Mouse (Mus musculus): ENCODE measurements around the gene Prkd2.
A peak's percentile ranks its signal among the peaks of the same experiment; 100 is the strongest.

Prkd2 gene

DNA sequence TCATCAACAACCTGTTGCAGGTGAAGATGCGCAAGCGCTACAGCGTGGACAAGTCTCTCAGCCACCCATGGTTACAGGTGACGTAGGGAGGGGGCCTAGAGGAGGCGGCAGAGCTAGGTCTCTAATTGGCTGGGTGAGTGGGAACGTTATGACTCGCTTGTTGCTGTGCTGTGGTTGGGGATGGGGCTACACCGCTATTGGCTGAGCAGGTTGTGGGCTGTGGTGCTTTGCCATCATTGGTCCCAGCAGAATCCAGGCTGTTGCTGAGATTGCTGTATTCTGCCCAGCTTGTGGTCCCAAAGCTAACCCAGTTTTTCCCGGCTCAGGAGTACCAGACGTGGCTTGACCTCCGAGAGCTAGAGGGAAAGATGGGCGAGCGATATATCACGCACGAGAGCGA lies 26.8 kb downstream of the Prkd2 start:
- no peak for DNase-seq (ENCODE audit: low read depth)

DNA sequence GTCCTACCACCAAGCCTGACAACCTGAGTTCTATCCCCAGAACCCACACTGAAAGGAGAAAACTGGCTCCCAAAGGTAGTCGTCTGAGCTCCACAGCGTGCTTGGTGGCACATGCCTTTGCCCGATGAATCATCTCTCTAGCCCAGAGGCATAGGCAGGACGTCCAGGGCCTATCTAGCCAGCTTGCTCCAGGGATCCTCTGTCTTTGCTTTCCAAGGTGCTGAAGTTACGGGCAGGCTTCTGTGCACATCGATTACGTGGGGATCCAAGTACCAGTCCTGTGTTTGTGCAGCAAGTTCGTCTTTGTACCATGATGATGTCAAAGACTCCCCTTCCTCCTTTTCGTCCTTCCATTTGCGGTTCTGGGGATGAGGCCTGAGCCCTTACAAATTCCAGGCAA lies 28.9 kb downstream of the Prkd2 start:
- DNase-seq (ENCODE audit: low read depth), result no peak

DNA sequence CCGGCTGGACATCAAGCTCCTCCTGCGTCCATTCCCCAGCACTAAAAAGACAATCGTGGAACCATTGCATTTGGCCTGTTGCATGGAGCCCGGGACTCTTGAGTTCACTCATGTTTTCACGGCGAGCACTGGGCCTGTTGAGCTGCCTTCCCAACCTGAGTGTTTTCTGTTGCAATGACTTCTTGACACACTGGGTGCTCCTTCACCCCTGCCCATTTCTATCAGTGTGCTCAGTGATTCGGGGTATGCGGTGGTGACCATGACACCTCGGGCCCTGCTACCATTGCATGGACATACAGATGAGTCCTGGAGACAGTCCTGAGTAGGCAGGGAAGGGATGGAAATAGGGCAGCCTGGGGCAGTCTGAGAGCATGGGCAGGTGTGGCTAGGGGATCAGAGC lies 29.8 kb downstream of the Prkd2 start:
- no peak for DNase-seq (ENCODE audit: low read depth)

DNA sequence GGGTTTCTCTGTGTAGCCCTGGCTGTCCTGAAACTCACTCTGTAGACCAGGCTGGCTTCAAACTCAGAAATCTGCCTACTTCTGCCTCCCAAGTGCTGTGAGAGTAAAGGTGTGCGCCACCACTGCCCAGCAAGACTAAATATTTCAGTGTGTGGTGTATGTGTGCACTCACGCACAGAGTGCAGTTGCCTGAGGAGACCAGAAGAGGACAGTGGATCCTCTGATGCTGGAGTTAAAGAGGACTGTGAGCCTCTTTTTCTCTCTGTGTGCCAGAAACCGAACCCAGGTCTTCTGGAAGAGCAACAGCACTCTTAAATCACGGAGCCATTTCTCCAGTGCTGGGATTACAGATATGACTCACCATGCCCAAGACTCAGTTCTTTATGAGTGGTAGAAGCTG lies 30.7 kb downstream of the Prkd2 start:
- DNase-seq (ENCODE audit: low read depth), result no peak

DNA sequence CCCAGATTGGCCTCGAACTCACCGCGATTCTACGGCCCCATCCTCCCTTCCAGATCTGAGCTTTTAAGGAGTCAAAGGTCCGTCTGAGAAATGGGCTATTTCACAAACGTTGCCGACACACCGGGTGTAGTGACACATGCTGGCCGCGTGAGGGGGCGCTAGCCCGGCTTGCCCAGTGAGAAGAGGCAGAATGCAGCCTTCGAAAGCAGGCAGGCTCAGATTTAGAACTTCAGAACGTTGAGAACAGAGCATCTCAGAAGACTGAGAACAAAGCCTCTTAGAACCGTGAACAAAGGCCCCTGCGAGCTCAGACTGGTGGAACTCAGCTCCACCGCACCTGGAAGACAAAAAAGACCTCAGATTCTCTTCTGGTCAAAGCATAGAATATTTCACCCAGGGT lies 31.5 kb downstream of the Prkd2 start:
- peak; percentile 63 for DNase-seq (ENCODE audit: low read depth)

DNA sequence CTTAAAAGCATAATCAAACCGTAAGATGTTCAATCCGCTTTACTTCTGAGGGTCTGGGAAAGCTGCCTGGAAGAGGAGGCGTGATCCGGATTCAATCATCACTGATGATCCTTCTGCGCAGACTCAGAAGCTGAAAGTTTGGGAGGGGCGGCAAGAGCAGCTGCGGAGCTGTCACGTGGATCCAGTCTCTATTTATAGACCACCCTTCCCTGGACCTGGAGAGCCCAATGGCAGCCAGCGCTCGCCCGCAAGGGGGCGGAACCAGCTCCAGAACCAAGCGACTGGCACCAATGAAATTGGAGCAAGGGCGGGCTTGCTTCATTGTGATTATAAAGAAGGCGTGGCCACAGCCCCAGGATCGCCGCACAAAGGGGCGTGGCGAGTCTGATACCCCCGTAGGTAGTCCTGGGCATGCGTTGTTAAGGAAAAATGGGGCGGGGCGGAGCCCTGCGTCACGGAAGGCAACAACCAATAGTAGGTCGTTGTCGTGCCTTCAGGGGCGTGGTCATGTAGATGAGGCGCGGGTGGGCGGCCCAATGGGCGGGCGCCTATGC lies 32.1 kb downstream of the Prkd2 start:
- peak; percentile 99 for DNase-seq (ENCODE audit: low read depth)

DNA sequence AGATGAGACGGTGACA lies 32.4 kb downstream of the Prkd2 start, which contains the start of gene Dact3:
Dact3 (plus strand) TSS at position 8 of the 16 bp plus-strand sequence.
- DNase-seq (ENCODE audit: low read depth), result no peak

DNA sequence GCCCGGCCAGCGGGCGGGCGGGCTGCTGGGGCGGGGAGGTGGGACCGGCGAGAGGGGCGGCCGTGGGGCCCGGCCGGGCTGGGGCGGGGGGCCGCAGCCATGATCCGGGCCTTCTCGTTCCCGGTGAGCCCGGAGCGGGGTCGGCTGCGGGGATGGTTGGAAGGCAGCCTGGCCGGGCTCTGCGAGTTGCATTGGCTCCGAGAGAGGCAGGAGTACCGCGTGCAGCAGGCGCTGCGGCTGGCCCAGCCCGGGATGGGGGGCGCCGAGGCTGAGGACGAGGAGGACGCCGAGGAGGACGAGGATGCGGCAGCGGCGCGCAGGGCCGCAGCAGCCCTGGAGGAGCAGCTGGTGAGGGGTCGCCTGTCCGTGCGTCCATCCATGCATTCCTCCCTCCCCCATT lies 32.6 kb downstream of the Prkd2 start:
- no peak for DNase-seq (ENCODE audit: low read depth)

DNA sequence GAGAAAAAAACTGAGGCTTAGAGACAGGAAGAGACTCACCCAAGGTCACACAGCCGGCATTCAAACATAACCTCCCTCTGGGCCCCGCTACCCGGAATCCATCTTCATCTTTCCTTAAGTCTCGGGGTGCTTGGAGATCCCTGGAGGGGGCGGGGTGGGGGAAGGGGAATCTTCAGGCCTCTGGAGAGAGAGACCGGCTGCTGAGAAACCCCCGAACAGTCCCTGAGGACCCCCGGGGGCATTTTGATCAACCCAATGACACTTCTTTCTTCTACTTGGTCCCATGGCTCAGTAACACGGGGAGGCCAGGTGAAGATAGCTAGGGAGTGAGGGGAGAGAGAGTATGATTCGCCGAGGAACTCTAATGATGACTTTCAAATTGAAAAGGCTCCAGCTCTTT lies 33.3 kb downstream of the Prkd2 start:
- no peak for DNase-seq (ENCODE audit: low read depth)

DNA sequence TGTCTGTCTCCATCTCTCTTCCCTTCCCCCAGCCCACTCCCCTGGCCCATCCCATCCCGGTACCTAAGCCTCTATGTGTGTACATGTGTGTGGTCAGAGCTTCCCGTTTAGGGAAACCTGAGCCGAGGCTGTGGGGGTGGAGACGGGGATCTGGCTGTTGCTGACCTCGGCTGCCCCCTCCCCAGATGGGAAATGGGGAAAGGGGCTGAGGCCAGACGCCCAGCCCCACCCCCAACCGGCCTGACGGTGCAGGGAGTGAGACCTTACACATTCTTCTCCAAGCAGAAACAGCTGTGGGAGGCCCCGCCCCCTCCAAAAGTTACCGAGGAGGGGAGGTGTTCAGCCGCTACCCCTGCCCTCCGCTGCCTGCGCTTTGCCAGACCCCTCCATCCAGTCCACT lies 33.9 kb downstream of the Prkd2 start:
- no peak for DNase-seq (ENCODE audit: low read depth)

DNA sequence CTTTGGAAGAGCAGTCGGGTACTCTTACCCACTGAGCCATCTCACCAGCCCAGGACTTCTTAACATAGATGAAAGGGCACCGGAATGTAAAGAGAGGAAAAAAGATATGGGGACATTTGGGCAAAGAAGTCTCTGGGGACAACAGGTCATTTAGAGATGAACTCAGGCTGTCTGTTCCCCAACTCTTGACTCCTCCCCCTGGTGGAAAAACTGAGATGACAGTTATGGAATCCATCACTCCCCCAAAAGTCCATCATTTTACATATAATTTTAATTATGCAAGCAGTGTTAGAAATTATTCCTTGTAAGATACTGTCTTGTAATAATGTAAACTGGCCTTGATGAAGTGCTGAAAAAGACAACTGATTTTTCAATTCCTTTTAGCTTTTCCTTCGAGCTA lies 35.0 kb downstream of the Prkd2 start:
- DNase-seq (ENCODE audit: low read depth), result no peak

DNA sequence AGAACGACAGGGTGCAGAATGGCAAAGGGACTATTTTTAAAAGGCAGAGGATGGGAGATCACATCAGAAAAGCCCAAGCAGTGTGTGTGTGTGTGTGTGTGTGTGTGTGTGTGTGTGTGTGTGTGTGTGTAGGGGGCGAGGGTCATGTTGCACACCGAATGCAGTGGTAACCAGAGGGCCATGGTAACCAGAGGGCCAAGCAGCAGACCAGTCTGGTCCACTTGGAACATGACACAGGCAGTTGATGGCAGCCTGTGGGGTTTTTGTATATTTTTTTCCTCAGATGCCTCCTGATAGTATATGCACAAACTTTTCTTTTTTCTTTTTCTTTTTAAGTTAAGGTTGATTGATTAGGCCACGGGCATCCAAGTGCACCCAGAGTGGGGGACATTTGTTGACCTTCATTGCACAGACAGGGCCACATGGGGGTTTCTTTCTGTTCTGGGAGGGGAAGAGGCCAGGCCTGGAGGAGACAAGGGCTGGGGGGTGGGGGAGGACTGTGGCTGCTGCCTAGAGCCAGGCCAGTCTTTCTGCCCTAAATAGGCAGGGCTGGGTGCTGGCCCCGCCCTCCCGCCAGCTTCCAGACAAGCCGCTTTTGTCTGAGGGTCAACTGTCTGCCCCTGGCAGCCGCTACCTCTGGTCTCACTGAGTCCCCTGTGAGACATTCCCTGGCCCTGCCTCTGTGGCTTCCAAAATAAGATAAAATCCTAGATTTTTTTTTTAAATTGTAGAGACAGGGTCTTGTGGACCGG lies 37.3 kb downstream of the Prkd2 start:
- DNase-seq (ENCODE audit: low read depth), result no peak

DNA sequence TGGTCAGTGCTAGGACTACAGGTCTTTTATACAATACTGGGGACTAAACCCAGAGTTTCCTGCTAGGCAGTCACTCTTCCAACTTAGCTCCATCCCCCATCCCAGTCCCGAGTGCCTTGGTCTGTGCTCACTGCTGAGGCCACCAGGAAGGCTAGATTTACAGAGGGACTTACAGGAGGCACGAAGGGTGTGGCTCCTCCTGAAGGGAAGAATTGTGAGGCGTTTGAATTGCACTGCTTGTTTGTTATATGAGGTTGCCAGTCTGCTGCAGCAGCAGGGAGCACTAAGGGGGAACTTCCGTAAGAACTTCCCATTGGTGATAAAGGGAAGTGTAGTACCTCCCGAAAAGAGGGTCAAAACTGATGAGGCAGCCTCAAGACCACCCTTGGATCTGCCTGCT lies 37.9 kb downstream of the Prkd2 start:
- no peak for DNase-seq (ENCODE audit: low read depth)

DNA sequence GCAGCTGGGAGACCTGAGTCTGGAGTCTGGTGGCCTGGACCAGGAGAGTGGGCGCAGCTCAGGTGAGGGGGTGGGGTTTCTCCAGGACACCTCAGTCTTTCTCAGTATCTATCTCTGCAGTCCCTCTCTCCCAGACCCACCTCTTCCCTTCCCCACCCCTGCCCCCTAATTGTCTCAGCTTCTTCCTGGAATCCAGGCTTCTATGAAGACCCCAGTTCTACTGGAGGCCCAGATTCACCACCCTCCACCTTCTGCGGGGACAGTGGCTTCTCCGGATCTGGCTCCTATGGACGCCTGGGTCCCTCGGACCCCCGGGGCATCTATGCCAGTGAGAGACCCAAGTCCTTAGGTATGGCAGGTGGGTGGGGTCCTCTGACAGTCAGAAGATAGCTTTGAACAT lies 40.5 kb downstream of the Prkd2 start:
- no peak for DNase-seq (ENCODE audit: low read depth)

DNA sequence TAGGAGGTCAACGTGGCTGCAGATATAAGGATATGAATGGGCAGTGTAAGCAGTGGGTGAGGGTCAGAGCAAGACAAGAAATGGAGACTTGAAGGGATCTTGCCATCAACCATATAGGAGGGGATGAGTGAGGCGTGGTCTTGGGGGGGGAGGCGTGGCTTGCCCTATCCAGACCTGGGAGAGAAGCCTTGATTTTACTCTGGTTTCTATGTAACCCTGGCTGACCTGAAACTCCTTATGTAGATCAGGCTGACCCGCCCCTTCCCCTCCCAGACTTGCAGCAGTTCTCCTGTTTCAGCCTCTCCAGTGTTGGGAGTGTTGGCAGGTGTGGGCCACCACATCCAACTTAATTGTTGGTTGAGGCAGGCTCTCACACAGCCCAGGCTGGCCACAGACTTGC lies 41.6 kb downstream of the Prkd2 start:
- DNase-seq (ENCODE audit: low read depth), result no peak

DNA sequence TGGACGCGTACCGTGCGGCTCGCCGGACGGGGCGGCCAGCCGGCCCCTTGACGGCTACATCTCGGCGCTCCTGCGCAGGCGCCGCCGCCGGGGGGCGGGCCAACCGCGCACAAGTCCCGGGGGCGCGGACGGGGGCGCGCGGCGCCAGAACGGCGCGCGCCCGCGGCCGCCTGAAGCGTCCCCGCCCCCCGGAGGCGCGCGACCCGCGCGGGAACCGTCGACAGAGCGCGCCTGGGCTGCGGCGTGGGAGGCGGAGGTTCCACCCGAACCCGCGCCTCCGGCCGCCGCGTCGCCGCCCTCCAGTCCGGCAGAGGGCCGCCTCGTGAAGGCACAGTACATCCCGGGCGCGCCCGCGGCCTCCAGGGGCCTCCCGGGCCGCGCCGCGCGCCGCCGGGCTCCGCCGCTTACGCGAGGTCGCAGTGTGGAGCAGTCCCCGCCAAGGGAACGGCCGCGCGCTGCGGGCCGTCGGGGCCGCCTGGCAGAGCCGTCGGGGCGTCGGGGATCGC lies 42.6 kb downstream of the Prkd2 start:
- no peak for DNase-seq (ENCODE audit: low read depth)

DNA sequence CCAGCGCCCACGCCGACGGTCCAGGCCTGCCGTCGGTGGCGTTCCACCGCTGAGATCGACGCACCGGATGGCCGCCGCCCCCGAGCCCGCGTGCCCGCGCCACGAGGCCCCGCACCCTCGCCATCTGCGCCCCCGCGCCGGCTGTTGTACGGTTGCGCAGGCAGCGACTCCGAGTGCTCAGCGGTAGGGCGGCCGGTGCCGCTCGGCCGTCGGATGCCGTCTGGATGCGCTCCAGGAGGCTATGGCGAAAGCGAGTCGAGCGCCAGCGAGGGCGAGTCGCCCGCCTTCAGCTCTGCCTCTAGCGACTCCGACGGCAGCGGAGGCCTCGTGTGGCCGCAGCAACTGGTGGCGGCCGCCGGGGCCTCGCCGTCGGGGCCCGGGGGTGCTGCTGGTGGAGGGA lies 43.2 kb downstream of the Prkd2 start:
- no peak for DNase-seq (ENCODE audit: low read depth)

DNA sequence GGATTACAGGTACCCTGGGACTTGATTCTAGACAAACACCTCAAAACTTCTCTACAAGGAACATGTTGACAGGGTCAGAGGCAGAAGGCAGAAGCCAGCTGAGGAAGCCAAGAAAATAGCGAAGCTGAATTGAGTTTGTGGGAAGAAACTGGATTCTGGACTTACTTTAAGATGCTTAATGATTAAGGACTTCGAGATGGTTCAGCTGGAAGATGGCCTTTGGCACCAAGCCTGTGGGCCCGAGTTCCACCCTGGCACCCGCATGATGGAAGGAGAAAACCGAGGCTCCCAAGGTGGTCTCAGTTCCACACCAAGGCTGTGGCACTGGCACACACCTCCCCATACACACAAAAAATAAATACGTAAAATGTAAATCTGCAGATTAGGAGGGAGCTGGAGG lies 47.8 kb downstream of the Prkd2 start:
- DNase-seq (ENCODE audit: low read depth), result no peak

DNA sequence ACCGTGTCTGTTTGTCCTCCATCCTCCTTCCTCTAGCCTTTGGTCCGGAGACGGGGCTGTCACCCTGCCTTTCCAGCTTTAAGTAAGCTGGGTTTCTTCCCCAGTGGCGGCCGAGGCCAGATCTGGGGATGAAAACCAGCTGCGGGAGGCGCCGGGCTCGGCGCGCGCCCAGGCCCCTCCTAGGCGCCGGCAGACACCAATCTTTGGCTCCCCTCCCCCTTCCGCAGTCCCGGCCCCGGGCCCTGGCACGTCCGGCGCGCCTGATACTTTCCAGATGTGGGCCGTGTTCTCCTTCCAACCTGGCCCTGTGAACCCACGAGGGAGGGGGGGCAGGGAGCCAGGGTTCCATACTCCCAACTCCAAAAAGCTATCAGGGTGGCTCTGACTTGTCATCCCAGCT lies 48.2 kb downstream of the Prkd2 start:
- no peak for DNase-seq (ENCODE audit: low read depth)

DNA sequence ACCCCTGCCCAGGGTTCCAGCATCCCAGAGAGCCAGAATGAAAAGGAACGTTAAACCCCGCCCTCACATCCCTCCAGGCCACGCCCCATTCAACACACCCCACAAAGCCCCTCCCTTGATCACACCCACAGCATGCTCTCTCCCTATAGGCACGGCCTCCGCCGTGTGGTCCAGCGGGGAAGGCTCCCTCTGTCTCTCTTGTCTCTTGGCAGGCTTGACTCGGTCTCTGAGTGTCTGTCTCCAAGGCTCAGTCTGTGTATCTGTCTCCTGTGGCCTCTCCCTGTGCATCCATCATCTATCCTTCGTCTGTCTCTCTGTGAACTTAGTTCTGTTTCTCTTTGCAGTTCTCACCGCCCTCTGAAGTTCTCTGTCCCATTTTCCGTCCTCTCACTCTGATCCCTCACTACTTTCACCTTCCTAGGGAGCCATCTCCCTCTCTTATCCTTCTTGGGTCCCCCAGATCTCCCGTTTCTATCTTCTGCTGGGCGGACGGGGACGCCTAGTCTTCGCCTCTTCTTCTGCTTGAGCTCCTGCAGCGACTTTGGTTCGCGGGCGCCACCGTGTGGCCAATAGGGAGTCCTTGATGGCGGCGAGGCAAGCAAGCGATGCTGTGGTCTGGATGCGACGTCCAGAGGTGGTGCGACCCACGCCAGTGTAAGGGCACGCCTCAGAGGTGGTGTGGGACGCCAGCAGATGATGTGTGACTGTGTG lies 49.1 kb downstream of the Prkd2 start, which contains the start of gene Gng8:
Gng8 (plus strand) TSS at position 146 of the 711 bp plus-strand sequence.
- DNase-seq (ENCODE audit: low read depth), result peak; percentile 80

DNA sequence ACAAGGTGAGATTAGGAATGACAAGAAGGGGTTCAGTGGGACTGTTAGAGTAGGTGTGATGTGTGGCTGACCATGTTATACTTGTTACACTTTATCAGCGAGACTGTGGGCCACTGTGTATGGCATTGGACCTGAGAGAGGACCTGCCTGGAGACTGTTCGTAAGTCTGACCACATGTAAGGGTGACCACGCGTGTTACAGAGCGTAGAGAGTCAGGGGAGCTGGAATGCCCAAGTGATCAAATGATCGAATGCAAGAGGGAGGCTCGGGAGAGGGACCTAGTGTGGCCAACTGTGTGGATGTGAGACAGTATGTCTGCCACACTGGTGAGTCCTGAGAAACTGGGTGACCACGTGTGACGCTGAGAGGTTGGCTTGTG lies 49.6 kb downstream of the Prkd2 start:
- no peak for DNase-seq (ENCODE audit: low read depth)

DNA sequence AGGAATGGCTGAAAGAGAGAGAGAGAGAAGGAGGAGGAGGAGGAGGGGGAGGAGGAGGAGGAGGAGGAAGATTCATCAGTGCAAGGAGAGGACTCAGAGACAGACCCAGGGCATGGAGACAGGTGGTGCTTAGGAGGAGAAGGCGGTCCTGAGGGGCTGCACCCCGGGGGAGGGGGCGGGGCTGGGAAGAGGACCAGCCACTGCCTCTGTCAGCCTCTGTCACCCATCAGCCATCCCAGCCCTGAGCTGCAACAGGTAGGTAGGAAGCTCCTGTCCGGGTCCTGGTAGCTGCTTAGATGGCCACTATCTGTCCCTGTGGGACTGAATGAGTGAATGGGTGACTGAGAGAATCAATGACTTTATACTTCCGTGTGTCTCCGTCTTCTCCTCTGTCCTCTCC lies 50.9 kb downstream of the Prkd2 start:
- DNase-seq (ENCODE audit: low read depth), result no peak

DNA sequence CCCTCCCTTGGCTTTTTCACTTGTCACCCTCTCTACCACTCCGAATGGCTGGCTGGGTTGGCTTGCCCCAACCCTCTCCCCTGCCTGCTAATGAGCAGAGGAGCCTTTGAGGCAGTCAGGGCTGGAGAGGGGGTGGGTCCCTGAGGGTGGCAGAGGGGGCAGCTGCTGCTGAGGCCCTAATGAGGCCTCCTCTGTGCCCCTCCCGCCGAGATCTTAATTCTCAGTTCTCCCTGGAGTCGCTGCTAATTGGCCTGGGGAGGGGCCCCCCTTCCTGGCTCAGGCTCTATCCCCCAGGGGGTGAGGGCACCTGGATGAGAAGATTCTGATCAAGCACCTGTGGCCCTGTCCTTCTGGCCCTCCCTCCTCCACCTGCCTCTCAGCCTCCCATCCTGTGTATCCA lies 51.6 kb downstream of the Prkd2 start:
- DNase-seq (ENCODE audit: low read depth), result no peak

DNA sequence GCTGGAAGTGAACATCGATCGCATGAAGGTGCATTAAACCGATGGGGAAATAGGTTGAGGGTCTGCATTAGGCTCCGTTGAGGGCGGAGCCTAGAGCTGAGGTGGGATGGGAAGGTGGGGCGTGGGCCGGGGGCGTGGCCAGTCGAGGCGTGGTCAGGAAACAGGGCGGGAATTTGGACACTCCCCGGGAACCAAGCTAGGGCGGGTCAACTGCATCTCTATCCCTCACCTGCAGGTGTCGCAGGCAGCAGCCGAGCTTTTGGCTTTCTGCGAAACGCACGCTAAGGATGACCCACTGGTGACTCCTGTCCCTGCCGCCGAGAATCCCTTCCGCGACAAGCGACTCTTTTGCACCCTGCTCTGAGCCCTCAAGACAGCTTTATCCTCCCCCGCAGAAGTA lies 52.3 kb downstream of the Prkd2 start:
- peak; percentile 35 for DNase-seq (ENCODE audit: low read depth)

All from c-Kit-positive CD71-positive TER-119-negative erythroid progenitor cells, embryonic 14.5 days (primary cell).